In genomic region chr3:90514691-90515090, GRCm38 (mm10) we compare ENCODE assay signal across 8 mouse cellular contexts. TPM values are rescaled to one million over a fixed set of nuclear protein-coding genes. Genes with fewer than 3 reads are reported as not detected.
DNase-seq lines count a peak whose midpoint lies in the region; ATAC-seq and TF ChIP-seq lines count a peak whose summit lies in the region.

No protein-coding gene starts in this region.

- H3K4me3 ChIP-seq in intestine, postnatal 0 days (ENCODE audit: low read depth, low read length) = peak overlapping the region; percentile 45
- peak overlapping the region; percentile 75 for H3K4me3 ChIP-seq in lung, adult 2 months (replicated peaks; ENCODE audit: extremely low read depth, low read depth, low read length)
- peak overlapping the region; percentile 16 for H3K4me3 ChIP-seq in neural tube, embryonic 14.5 days (ENCODE audit: low read depth, low read length)

- H3K4me2 ChIP-seq in intestine, postnatal 0 days (replicated peaks; ENCODE audit: low read depth) = peak overlapping the region; percentile 83
- H3K4me2 ChIP-seq in neural tube, embryonic 14.5 days (ENCODE audit: low read depth, low read length) = peak overlapping the region; percentile 39

- no peaks in the 10 kb centered on the region for H3K9me3 ChIP-seq in intestine, postnatal 0 days (ENCODE audit: control insufficient read depth)
- H3K9me3 ChIP-seq in neural tube, embryonic 14.5 days (ENCODE audit: control insufficient read depth, low read length) = no peaks in the 10 kb centered on the region

- peak overlapping the region; percentile 53 for H3K9ac ChIP-seq in intestine, postnatal 0 days (ENCODE audit: low read depth, low read length)
- H3K9ac ChIP-seq in neural tube, embryonic 14.5 days (replicated peaks; ENCODE audit: low read depth, low read length) = 0 out of 2 replicates have a peak overlapping the region, but pooled peaks have one; percentile 4

- ATAC-seq in intestine, postnatal 0 days = peak; percentile 77
- ATAC-seq in neural tube, embryonic 14.5 days (ENCODE audit: low read depth) = no peak; the same call in 1 of the 2 replicates

- no peaks in the 10 kb centered on the region for H3K27me3 ChIP-seq in intestine, postnatal 0 days (replicated peaks; ENCODE audit: control insufficient read depth, insufficient read depth, low read length)
- peaks cover 2% of the 10 kb centered on the region; the same call in 1 of the 2 replicates for H3K27me3 ChIP-seq in neural tube, embryonic 14.5 days (ENCODE audit: control insufficient read depth, insufficient read depth, low read length)

- WGBS in intestine, postnatal 0 days = under 1% methylated on average over 10 of the region's 10 CpGs
- WGBS in lung, adult 2 months = under 1% methylated on average over 10 of the region's 10 CpGs
- WGBS in neural tube, embryonic 14.5 days = under 1% methylated on average over 10 of the region's 10 CpGs

- H3K36me3 ChIP-seq in intestine, postnatal 0 days (ENCODE audit: control insufficient read depth, insufficient read depth) = no peaks in the 10 kb centered on the region
- no peaks in the 10 kb centered on the region for H3K36me3 ChIP-seq in neural tube, embryonic 14.5 days (ENCODE audit: control insufficient read depth, insufficient read depth, low read length)

- TF ChIP-seq POLR2A in lung, adult 2 months (IDR thresholded peaks at IDR 0.05; ENCODE audit: borderline replicate concordance, extremely low read depth, low read depth, low read length) = peak; percentile 85; the same call in 1 of the 2 replicates

- TF ChIP-seq CTCF in intestine, postnatal 0 days (IDR thresholded peaks at IDR 0.05; ENCODE audit: low read depth) = no peak; the same call in 1 of the 2 replicates
- no peak for TF ChIP-seq CTCF in lung, adult 2 months (IDR thresholded peaks at IDR 0.05; ENCODE audit: insufficient read depth, low read length)

- H3K4me1 ChIP-seq in intestine, postnatal 0 days (replicated peaks; ENCODE audit: control insufficient read depth, insufficient read depth, low read length) = no peaks in the 10 kb centered on the region
- peaks cover 8% of the 10 kb centered on the region for H3K4me1 ChIP-seq in lung, adult 2 months (ENCODE audit: control insufficient read depth, insufficient read depth, low read length)
- H3K4me1 ChIP-seq in neural tube, embryonic 14.5 days (ENCODE audit: control insufficient read depth, insufficient read depth, low read length) = peaks cover 8% of the 10 kb centered on the region

- peak overlapping the region; percentile 71; the same call in 1 of the 2 replicates for H3K27ac ChIP-seq in intestine, postnatal 0 days (ENCODE audit: low read depth, low read length)
- H3K27ac ChIP-seq in neural tube, embryonic 14.5 days (ENCODE audit: low read depth, low read length) = no peak overlapping the region

- peak; percentile 40 for DNase-seq in right cerebral cortex, postnatal 25 days
- DNase-seq in right cerebral cortex, adult 2 months (ENCODE audit: low spot score in 2 of 2) = no peak
- peak; percentile 82 for DNase-seq in embryo, embryonic 10.5 days (ENCODE audit: low spot score)
- DNase-seq in heart, adult 11 months = peak; percentile 99
- DNase-seq in lung, adult 2 months = peak; percentile 78
- DNase-seq in urinary bladder, postnatal 14 days (ENCODE audit: low spot score) = peak; percentile 71

RNA-seq across cellular contexts. Expression of gene S100a13, which starts 0.5 kb away (rescaled TPM):
- polyA plus RNA-seq in intestine, postnatal 0 days (2015; fragmentation: Nextera tagmentation; extraction: Ambion mirVana) = 70.3 and 78.7 TPM in 2 replicates
- polyA plus RNA-seq in lung, adult 2 months (2012; rRNA removed) = 81.0 and 103 TPM in 2 replicates
- 6.9 and 11.0 TPM in 2 replicates for polyA plus RNA-seq in neural tube, embryonic 14.5 days (2014; fragmentation: Nextera tagmentation; extraction: Ambion mirVana)

RNA-seq across cellular contexts. Expression of gene S100a1, which starts 0.5 kb away (rescaled TPM):
- polyA plus RNA-seq in intestine, postnatal 0 days (2015; fragmentation: Nextera tagmentation; extraction: Ambion mirVana) = 1,091 and 1,109 TPM in 2 replicates
- 149 and 169 TPM in 2 replicates for polyA plus RNA-seq in lung, adult 2 months (2012; rRNA removed)
- polyA plus RNA-seq in neural tube, embryonic 14.5 days (2014; fragmentation: Nextera tagmentation; extraction: Ambion mirVana) = 15.8 and 18.6 TPM in 2 replicates

RNA-seq across cellular contexts. Expression of gene Chtop, which starts 5.4 kb away (rescaled TPM):
- 61.3 and 63.7 TPM in 2 replicates for polyA plus RNA-seq in intestine, postnatal 0 days (2015; fragmentation: Nextera tagmentation; extraction: Ambion mirVana)
- 38.6 and 48.4 TPM in 2 replicates for polyA plus RNA-seq in lung, adult 2 months (2012; rRNA removed)
- 116 and 123 TPM in 2 replicates for polyA plus RNA-seq in neural tube, embryonic 14.5 days (2014; fragmentation: Nextera tagmentation; extraction: Ambion mirVana)

RNA-seq across cellular contexts. Expression of gene S100a14, which starts 12.0 kb away (rescaled TPM):
- 0.61 and 1.1 TPM in 2 replicates for polyA plus RNA-seq in intestine, postnatal 0 days (2015; fragmentation: Nextera tagmentation; extraction: Ambion mirVana)
- polyA plus RNA-seq in lung, adult 2 months (2012; rRNA removed) = 1.7 and 32.5 TPM in 2 replicates
- polyA plus RNA-seq in neural tube, embryonic 14.5 days (2014; fragmentation: Nextera tagmentation; extraction: Ambion mirVana) = not detected in 2 replicates

RNA-seq across cellular contexts. Expression of gene S100a16, which starts 22.4 kb away (rescaled TPM):
- 61.6 and 69.1 TPM in 2 replicates for polyA plus RNA-seq in intestine, postnatal 0 days (2015; fragmentation: Nextera tagmentation; extraction: Ambion mirVana)
- 180 and 274 TPM in 2 replicates for polyA plus RNA-seq in lung, adult 2 months (2012; rRNA removed)
- 22.5 and 33.3 TPM in 2 replicates for polyA plus RNA-seq in neural tube, embryonic 14.5 days (2014; fragmentation: Nextera tagmentation; extraction: Ambion mirVana)

Comparison
In these comparisons a context has a peak if more than half of its experiments do, and no peak if none do; other contexts are left out.
1. DNase-seq: peak in right cerebral cortex, postnatal 25 days (single experiment), embryo, embryonic 10.5 days (single experiment), heart, adult 11 months (single experiment), lung, adult 2 months (single experiment) and urinary bladder, postnatal 14 days (single experiment); none in right cerebral cortex, adult 2 months (0 of 2).
2. H3K4me3 ChIP-seq: peak in every context shown above with its lines; median percentile 75 in lung, adult 2 months; 45 in intestine, postnatal 0 days; 16 in neural tube, embryonic 14.5 days.